In the genomic region with DNA sequence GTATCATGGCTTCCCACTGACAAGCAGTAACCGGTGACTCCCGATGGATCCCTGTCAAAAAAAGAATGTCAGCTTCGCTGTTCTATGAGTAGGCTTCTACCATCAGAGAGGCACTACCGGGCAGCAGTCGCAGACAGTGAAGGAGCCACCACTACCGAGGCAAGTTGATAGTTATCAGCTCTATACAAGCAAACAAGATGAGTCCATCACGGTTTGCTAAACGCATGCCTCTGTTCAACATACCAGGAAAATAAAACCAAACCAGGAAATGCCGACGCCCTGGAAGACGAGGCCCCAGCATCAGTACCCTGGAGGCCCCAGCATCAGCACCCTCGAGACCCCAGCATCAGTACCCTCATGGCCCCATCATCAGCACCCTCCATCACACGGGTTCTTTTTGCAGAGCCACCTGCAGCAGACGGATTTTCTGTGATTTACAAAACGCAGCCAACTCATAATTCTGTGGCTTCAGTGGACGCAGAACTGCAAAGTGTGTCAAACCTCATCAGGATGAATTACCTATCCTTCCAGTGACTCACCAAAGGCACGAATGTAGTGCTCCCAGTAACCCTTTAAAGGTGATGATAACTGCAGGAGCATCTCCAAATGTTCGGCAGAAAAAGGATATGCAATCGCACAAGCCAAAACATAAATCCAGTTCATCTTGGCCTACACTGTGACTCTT, we compare ENCODE assay signal across 10 mouse cellular contexts. TPM values are rescaled to one million over a fixed set of nuclear protein-coding genes. Genes with fewer than 3 reads are reported as not detected.
A peak's percentile ranks its signal among the peaks of the same experiment; 100 is the strongest.
DNase-seq lines count a peak whose midpoint lies in the region; ATAC-seq and TF ChIP-seq lines count a peak whose summit lies in the region.
"Had no signal": no experiment of that assay in that cellular context is flagged by ENCODE, and none has a peak within 500 bp of the region (broad histone marks: within the 10 kb centered on the region; RNA-seq: fewer than 3 reads in every experiment).

No protein-coding gene starts in this region.

- H3K4me1 ChIP-seq in cerebellum, adult 2 months (ENCODE audit: control insufficient read depth, insufficient read depth, low read length): peaks cover 14% of the 10 kb centered on the region
- H3K4me1 ChIP-seq in lung, embryonic 15.5 days: peaks cover 33% of the 10 kb centered on the region
- peaks cover 18% of the 10 kb centered on the region; the same call in 1 of the 2 replicates for H3K4me1 ChIP-seq in intestine, embryonic 15.5 days (replicated peaks)
- H3K4me1 ChIP-seq in stomach, embryonic 16.5 days (ENCODE audit: control insufficient read depth, insufficient read depth, low read length): peaks cover 21% of the 10 kb centered on the region

- H3K4me3 ChIP-seq in cerebellum, adult 2 months (replicated peaks; ENCODE audit: insufficient read depth, low read depth, low read length): peak overlapping the region; percentile 57
- peak overlapping the region; percentile 16 for H3K4me3 ChIP-seq in lung, embryonic 15.5 days
- 0 out of 2 replicates have a peak overlapping the region, but pooled peaks have one; percentile 1 for H3K4me3 ChIP-seq in intestine, embryonic 15.5 days (replicated peaks)
- H3K4me3 ChIP-seq in stomach, embryonic 16.5 days (replicated peaks; ENCODE audit: low read length): peak overlapping the region; percentile 24

- H3K27me3 ChIP-seq in cerebellum, adult 2 months (ENCODE audit: control insufficient read depth, insufficient read depth, low read length): no peaks in the 10 kb centered on the region
- no peaks in the 10 kb centered on the region for H3K27me3 ChIP-seq in lung, embryonic 15.5 days
- no peaks in the 10 kb centered on the region for H3K27me3 ChIP-seq in intestine, embryonic 15.5 days (replicated peaks)
- no peaks in the 10 kb centered on the region; the same call in 1 of the 2 replicates for H3K27me3 ChIP-seq in stomach, embryonic 16.5 days (ENCODE audit: control insufficient read depth, insufficient read depth, low read length)

- DNase-seq in cerebellum, adult 2 months: peak; percentile 61 to 69
- no peak for DNase-seq in cerebellum, adult 11 months
- DNase-seq in lung, postnatal 14 days: no peak
- DNase-seq in right cerebral cortex, postnatal 14 days: no peak
- DNase-seq: gastrocnemius, postnatal 10 days had no signal

- H3K9ac ChIP-seq in lung, embryonic 15.5 days: no peak overlapping the region
- H3K9ac ChIP-seq in intestine, embryonic 15.5 days: no peak overlapping the region
- peak overlapping the region; percentile 12 for H3K9ac ChIP-seq in stomach, embryonic 16.5 days (ENCODE audit: low read length)

- 4% methylated on average over 19 of the region's 19 CpGs for WGBS in cerebellum, adult 2 months
- 28% methylated on average over 19 of the region's 19 CpGs for WGBS in lung, embryonic 15.5 days
- 57% methylated on average over 19 of the region's 19 CpGs for WGBS in intestine, embryonic 15.5 days
- WGBS in stomach, embryonic 16.5 days: 53% methylated on average over 19 of the region's 19 CpGs

- TF ChIP-seq POLR2A in cerebellum, adult 2 months (IDR thresholded peaks at IDR 0.05; ENCODE audit: borderline replicate concordance, insufficient read depth, low read length): no peak

- peak overlapping the region; percentile 87 for H3K27ac ChIP-seq in cerebellum, adult 2 months (ENCODE audit: insufficient read depth, low read length)
- no peak overlapping the region for H3K27ac ChIP-seq in lung, embryonic 15.5 days
- H3K27ac ChIP-seq in intestine, embryonic 15.5 days: no peak overlapping the region
- no peak overlapping the region for H3K27ac ChIP-seq in stomach, embryonic 16.5 days (ENCODE audit: low read length)

- TF ChIP-seq CTCF in cerebellum, adult 2 months (IDR thresholded peaks at IDR 0.05; ENCODE audit: borderline replicate concordance, insufficient read depth, low read depth, low read length): no peak

- peak overlapping the region; percentile 48 for H3K4me2 ChIP-seq in lung, embryonic 15.5 days
- peak overlapping the region; percentile 24 for H3K4me2 ChIP-seq in intestine, embryonic 15.5 days (replicated peaks)
- peak overlapping the region; percentile 41 for H3K4me2 ChIP-seq in stomach, embryonic 16.5 days (ENCODE audit: low read depth, low read length)

- H3K9me3 ChIP-seq in lung, embryonic 15.5 days: no peaks in the 10 kb centered on the region
- no peaks in the 10 kb centered on the region for H3K9me3 ChIP-seq in intestine, embryonic 15.5 days
- no peaks in the 10 kb centered on the region for H3K9me3 ChIP-seq in stomach, embryonic 16.5 days (replicated peaks; ENCODE audit: control insufficient read depth, low read length)

- no peak for ATAC-seq in lung, embryonic 15.5 days (ENCODE audit: borderline replicate concordance, extremely low read depth, low FRiP score, low TSS enrichment)
- no peak for ATAC-seq in intestine, embryonic 15.5 days
- ATAC-seq in stomach, embryonic 16.5 days (ENCODE audit: insufficient read depth, low FRiP score): no peak
- ATAC-seq in megakaryocyte-erythroid progenitor cell, adult 5-6 weeks (replicated peaks; ENCODE audit: low FRiP score, low TSS enrichment, poor library complexity, severe bottlenecking): no peak
- ATAC-seq: activated CD4-positive, CD25-positive, alpha-beta regulatory T cell, adult 4 months had no signal

- H3K36me3 ChIP-seq in lung, embryonic 15.5 days: 0 out of 2 replicates have a peak, but pooled peaks cover 3% of the 10 kb centered on the region
- no peaks in the 10 kb centered on the region for H3K36me3 ChIP-seq in intestine, embryonic 15.5 days
- H3K36me3 ChIP-seq in stomach, embryonic 16.5 days (ENCODE audit: control insufficient read depth, insufficient read depth, low read length): no peaks in the 10 kb centered on the region

RNA-seq across cellular contexts. Expression of gene App, which starts 2.6 kb away (rescaled TPM):
- polyA plus RNA-seq in cerebellum, adult 2 months (2012; rRNA removed): 1,076 and 1,150 TPM in 2 replicates
- polyA plus RNA-seq in lung, embryonic 15.5 days (2015; fragmentation: Nextera tagmentation; extraction: Ambion mirVana): 261 and 264 TPM in 2 replicates
- polyA plus RNA-seq in intestine, embryonic 15.5 days (2015; fragmentation: Nextera tagmentation; extraction: Ambion mirVana): 136 and 147 TPM in 2 replicates
- polyA plus RNA-seq in stomach, embryonic 16.5 days (2015; fragmentation: Nextera tagmentation; extraction: Ambion mirVana): 193 and 198 TPM in 2 replicates
- 0.83 and 2.8 TPM in 2 replicates for total RNA-seq in megakaryocyte-erythroid progenitor cell, adult 5-6 weeks (2014; fragmentation: Nextera tagmentation)
- total RNA-seq in megakaryocyte-erythroid progenitor cell, adult 5-6 weeks (2017): 2.8 and 3.0 TPM in 2 replicates

Comparison
In these comparisons a context has a peak if more than half of its experiments do, and no peak if none do; other contexts are left out.
1. DNase-seq: peak in cerebellum, adult 2 months (2 of 2); none in cerebellum, adult 11 months (single experiment), lung, postnatal 14 days (single experiment) and right cerebral cortex, postnatal 14 days (single experiment).
2. H3K4me3 ChIP-seq: peak in every context shown above with its lines; median percentile 57 in cerebellum, adult 2 months; 24 in stomach, embryonic 16.5 days; 16 in lung, embryonic 15.5 days; 1 in intestine, embryonic 15.5 days.
3. Peak in every context shown above with its lines, with median percentiles within 50 percentile points of each other: H3K4me2 ChIP-seq.